Mouse (Mus musculus) lung, adult 18-20 months (tissue): ENCODE data around the gene Paqr4.

ENCODE experiments used
- DNase-seq, 2 experiments: peaks; one replicate each; pipeline ENCODE4 v3.0.0; 2022; ENCODE audit warnings: mixed read lengths in 2 of 2

Gene Paqr4

DNA sequence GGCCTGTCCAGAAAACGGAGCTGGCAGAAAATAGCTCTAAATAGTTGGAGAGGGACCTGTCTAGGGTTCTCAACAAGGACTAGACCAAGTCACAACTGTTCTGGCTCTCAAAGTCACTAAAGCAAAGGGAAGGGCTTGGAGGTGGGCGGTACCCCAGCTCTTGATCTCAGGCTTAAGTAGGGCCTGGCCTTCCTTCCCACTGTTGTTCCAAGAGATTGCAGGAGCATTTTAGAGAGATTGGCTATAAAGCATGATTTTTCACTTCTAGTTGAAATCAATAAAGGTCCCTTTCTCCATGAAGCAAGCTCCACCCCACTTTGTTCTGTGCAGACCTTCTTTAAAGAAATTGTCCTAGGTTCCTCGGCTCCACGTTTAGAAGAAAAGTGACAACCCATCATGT, 15.2 kb downstream of the Paqr4 start:
- DNase-seq, result no peak

DNA sequence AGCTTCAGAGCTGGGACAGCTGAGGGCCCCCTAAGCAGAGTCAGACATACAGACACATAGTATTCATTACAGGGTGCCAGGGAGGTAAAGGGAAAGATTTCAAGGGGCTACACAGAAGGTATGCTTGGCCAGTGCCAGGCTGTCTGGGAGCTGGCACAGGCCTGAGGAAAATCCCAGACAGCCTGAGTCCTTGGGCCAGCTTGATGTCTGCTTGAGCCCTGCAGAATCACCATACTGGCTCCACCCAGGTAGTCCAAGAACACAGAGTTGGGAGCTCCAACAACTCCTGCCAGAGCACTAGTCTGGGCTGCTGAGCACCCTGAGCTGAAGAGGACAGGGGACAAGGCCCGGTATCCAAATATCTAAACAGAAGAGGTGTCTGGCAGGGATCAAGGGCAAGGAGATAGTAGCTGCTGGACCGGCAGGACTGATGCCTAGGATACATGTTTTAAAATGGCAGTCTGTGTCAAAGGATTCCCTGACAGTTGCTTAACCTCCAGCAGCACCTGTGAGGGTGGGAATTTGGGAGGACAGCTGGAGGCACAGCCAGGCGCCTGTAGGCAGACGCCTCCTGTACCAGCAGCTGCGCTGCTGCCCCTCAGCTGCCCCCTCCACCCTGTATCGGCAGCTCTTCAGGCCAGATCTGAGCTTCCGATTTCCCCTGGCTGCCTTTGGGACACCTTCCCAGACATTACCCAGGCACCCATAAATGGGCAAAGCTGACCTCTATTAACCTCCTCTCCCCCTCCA, 18.1 kb downstream of the Paqr4 start, which contains the start of gene 1520401A03Rik:
TSS of gene 1520401A03Rik (minus strand) at position 408 of the 750 bp plus-strand sequence.
- no peak for DNase-seq

DNA sequence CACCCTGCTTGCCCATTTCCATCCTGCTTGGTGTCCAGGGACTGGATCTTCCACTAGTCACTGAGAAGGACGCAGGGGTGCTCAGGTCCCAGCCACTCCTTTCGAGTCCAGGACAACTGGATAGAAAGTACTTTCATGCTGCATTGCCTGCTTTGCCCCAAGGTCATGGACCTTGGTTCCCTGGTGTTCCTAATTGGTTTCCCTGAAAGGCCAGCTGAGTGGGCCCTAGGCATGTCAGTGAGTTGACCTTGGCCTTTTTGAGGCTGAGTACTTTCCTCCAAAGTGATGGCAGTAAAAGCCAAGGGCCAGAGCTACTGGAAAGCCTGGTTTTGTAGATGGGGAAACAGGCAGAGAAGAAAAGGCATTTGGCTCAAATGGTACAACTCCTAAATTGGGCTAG, 18.8 kb downstream of the Paqr4 start:
- DNase-seq, result no peak

DNA sequence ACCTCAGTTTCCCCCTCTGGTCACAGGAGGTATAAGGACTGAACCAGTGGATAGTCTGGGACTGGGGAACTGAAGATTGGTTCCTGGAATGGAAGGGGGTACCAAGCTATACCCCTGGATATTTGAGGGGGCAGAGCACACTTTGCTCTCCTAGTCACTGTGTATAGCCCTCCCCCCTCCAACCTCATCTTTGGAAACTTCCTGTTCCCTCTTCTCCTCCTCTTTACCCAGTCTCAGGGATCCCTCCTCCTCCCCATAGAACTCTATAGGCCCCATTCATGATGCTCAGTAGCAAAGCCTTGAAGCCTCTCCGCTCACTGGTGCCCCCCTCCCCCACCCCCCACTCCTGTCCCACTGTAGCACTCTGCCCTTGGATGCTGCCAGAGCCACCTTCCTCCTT, 21.2 kb downstream of the Paqr4 start:
- no peak for DNase-seq

DNA sequence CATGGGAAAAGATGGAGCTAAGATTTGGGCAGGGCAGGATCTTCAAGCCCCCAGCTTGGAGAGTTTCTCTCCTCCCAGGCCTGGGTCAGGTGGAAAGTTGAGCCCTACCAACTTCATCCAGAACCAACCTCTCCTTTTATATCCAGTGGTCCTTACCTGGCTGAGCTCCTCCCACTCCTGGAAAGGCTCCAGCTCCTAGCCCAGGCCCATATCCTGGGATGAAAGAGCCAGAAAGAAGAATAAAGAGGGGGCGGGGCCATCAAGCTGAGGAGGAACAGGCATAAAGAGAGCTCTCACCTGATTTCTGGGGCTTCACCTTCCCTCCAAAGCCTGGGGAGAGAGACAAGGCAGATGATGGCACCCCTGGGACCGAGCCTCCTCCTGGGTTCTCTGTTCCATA, 23.7 kb downstream of the Paqr4 start:
- no peak for DNase-seq

DNA sequence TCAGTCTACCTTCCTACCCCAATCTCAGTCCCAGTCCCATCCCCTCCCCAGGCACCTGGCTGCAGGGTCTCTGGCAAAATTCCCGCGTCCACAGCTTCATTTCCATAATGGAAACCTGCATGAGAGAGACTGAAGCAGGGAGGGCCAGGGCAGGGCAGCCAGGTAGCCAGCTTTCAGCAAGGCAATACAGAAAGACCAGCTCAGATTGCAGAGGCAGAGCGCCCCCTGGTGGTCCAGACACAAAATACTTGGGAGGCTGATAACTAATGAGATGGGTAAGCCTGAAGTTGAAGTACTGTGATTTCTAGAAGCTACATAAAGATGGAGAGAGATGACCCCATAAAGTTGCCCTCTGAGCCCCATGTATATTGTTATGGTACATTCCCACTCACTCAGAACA, 34.5 kb downstream of the Paqr4 start:
- DNase-seq, result peak; percentile 67 to 70

DNA sequence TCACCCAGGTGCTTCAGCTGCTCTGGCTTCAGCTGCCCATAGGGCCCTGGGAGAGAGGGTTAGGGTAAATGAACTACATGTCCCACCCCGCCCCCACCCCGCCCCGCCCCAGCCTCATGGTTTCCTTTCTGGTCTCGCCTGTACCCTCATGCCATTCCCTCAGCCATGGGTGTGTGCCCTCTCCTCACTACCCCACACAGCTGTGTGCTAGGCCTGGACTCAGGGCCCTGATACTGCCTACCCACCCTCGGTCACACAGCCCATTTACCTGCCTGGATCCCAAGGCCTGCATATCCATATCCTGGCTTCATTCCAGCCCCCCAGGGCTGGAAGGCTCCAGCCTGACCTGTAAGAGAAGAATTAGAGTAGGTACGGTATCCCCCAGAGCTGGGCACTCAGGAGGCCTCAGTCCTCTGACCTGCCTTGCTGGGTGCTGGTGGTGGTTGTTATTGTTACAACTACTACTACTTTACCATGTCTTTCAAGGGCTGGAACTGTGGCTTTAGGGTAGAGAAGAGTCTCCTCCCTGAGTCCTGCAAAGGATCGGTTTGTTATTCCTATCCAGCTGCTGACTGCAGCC, 35.1 kb downstream of the Paqr4 start:
- no peak for DNase-seq

DNA sequence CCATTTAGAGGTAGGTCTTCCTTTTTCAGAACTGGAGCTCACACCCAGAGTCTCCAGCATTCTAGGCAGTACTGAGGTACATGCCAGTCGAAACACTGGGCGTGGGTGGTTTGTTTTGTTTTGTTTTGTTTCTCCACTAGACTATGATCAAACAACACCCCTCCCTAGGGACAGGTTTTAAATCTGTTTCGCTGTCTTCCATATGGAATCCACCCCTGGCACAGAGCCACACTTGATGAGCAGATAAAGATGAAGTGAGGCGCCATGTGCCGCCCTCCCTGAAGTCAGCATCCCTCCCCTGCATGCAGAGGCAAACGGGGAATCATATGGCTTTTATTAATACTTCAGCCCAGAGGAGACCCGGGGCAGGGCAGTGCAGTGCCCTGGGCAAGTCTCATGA, 35.9 kb downstream of the Paqr4 start:
- DNase-seq, result no peak

DNA sequence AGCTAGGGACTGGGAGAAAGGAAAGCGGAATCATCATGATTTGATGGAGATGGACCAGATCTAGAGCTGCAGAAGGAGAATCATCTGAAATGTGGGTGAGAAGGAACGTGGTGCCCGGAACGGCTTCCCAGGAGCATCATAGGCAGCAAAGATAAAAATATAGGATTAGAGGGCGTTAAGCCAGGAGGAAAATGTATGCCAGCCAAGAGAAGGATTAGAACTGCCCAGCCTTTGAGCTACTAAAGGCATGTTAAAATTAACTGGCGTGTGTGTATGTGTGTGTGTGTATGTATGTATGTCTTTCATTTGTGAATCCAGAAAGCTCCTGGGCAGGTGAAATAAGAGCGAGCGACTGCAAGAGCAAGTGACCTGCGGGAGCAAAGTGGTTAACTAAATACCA, 37.4 kb downstream of the Paqr4 start:
- no peak for DNase-seq

DNA sequence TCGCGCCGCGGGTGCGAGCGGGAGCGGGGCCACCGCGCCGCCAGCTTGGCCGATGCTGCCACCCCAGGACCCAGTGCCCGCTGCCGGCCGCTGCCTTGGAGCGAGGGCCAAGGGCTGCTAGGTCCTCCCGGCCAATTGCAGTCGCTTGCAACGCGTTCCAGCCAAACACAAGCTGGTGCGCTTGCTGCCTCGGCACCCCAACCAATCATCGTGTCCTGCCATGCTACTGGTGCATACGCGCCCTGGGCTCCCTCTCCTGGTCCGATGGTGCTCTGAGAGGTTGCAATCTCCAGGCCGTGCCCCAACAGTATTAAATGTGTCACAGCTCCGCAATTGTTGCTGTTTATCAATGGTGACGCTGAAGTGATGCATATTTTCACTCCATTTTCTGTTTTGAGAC, 40.6 kb downstream of the Paqr4 start:
- peak; percentile 93 to 95 for DNase-seq

DNA sequence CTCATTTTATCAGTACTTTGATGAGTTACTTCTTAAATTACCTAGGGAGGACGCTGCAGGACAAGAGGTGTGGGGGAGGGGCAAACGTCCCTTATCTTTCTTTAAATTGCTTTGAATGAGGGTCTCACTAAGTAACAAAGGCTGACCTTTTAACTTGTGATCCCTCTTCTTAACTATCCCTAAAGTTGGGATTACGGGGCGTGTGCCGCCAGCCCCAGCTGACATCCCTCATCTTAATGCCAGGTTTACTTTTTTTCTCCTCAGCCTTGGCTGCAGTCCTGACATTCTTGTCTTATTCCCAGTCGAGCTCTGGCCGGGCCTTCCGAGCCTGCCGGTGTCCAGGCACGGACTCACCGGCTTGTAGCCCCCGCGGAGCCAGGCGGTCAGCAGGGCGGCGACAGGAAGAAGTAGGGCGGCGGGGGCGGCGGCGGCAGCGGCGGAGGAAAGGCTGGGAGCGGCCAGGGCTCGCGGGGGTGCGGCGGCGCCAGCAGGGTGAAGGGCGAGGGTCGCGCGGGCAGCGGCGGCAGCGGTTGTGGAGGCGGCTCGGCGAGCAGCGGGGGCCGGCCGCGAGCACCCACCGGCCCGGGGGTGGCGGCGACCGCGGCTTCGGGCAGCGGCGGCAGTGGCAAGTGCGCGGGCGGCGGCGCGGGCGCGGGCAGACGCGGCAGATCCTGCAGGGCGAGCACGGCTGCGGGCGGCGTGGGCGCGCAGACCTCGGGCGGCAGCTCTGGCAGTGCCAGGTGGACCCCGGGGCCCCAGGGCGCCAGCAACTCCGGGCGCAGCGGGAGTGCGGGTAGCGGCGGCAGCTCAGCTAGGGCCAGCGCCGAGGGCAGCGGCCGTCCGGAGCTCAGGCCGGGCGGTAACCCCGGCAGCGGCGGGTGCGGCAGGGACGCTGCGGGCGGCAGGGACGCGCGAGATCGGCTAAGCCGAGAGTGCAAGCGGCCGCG, 41.3 kb downstream of the Paqr4 start:
- peak; percentile 55 to 56 for DNase-seq

DNA sequence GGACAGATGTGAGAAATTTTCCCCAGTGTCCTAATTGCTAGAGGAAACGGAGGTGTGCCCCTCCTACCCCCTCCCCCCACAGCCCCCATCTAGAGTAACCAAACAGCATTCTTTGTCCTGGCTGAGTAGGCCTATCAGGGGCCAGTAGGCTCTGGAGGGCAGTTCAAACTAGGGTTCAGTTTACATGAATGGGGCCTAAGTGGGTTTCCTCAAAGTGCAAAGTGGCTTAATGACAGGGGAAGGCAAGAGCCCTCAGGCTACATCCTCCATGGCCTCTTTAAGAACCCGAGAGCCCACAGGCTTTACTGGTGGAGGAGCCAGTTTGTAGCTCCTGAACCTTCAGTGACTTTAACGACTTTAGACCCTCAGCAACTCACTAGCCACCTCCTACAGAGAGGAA, 44.9 kb downstream of the Paqr4 start:
- no peak for DNase-seq

DNA sequence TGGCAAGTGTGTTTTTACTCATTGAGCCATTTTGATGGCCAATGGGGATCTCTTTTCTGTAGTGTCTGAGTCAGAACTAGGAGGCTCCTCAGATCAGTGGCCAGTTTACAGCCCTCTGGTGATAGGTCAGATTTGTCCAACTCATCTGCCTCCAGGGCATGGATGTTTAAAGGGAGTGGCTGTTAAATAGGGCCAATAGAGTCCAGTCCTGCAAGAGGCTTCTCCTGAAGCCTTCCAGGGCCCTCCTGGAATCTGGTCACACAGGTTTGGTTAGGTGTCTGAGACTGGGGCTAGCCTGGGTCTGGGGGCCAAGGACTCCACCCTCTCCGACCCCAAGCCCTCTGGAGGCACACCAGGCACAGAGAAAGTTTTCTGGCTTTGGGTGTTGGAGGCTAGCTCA, 46.2 kb downstream of the Paqr4 start:
- DNase-seq, result no peak
